Mouse (Mus musculus): ENCODE measurements around the gene Tfam. TPM values are rescaled to one million over a fixed set of nuclear protein-coding genes. Genes with fewer than 3 reads are reported as not detected.

Tfam gene
- polyA plus RNA-seq, 1 experiment from 2014 or later, result 101 TPM

GRCm38 (mm10) chr10:71258943-71259342 lies 20.9 kb upstream of the Tfam start:
- Histone ChIP-seq H3K9me3 (ENCODE audit: control insufficient read depth, low read length) (no peaks in the 10 kb centered on the region), H3K4me1 (ENCODE audit: control insufficient read depth, insufficient read depth, low read length) (no peaks in the 10 kb centered on the region), H3K4me3 (ENCODE audit: low read depth, low read length) (no peak overlapping the region), H3K4me2 (no peak overlapping the region), H3K27me3 (ENCODE audit: control insufficient read depth, insufficient read depth, low read length) (no peaks in the 10 kb centered on the region), H3K27ac (ENCODE audit: low read depth, low read length) (no peak overlapping the region), H3K36me3 (ENCODE audit: control insufficient read depth, insufficient read depth, low read length) (peaks cover 5% of the 10 kb centered on the region; the same call in 1 of the 2 replicates), H3K9ac (ENCODE audit: low read length) (no peak overlapping the region)
- no peak for DNase-seq (ENCODE audit: low spot score, missing footprints)
- ATAC-seq (ENCODE audit: low FRiP score), result no peak
- WGBS, result 78% methylated on average over 5 of the region's 5 CpGs

- Histone ChIP-seq H3K9ac (ENCODE audit: low read length) (no peak overlapping the region), H3K36me3 (ENCODE audit: control insufficient read depth, insufficient read depth, low read length) (peaks cover 5% of the 10 kb centered on the region; the same call in 1 of the 2 replicates), H3K4me2 (no peak overlapping the region), H3K27me3 (ENCODE audit: control insufficient read depth, insufficient read depth, low read length) (no peaks in the 10 kb centered on the region), H3K9me3 (ENCODE audit: control insufficient read depth, low read length) (no peaks in the 10 kb centered on the region), H3K4me3 (ENCODE audit: low read depth, low read length) (no peak overlapping the region), H3K27ac (ENCODE audit: low read depth, low read length) (no peak overlapping the region), H3K4me1 (ENCODE audit: control insufficient read depth, insufficient read depth, low read length) (no peaks in the 10 kb centered on the region)
- no peak for DNase-seq (ENCODE audit: low spot score, missing footprints)
- 94% methylated on average over 8 of the region's 8 CpGs for WGBS
- no peak for ATAC-seq (ENCODE audit: low FRiP score)
Measured at GRCm38 (mm10) chr10:71258516-71258915, 20.4 kb upstream of the Tfam start.

GRCm38 (mm10) chr10:71253147-71253546 lies 15.1 kb upstream of the Tfam start:
- 86% methylated on average over 4 of the region's 4 CpGs for WGBS
- H3K27me3 ChIP-seq (ENCODE audit: control insufficient read depth, insufficient read depth, low read length), result no peaks in the 10 kb centered on the region
- DNase-seq (ENCODE audit: low spot score, missing footprints) (peak; percentile 78), ATAC-seq (ENCODE audit: low FRiP score) (no peak)
- H3K4me2 ChIP-seq, result no peak overlapping the region
- H3K9me3 ChIP-seq (ENCODE audit: control insufficient read depth, low read length), result no peaks in the 10 kb centered on the region
- H3K4me1 ChIP-seq (ENCODE audit: control insufficient read depth, insufficient read depth, low read length), result no peaks in the 10 kb centered on the region
- H3K36me3 ChIP-seq (ENCODE audit: control insufficient read depth, insufficient read depth, low read length), result peaks cover 3% of the 10 kb centered on the region; the same call in 1 of the 2 replicates
- H3K9ac ChIP-seq (ENCODE audit: low read length), result no peak overlapping the region
- no peak overlapping the region for H3K27ac ChIP-seq (ENCODE audit: low read depth, low read length)
- H3K4me3 ChIP-seq (ENCODE audit: low read depth, low read length), result no peak overlapping the region

GRCm38 (mm10) chr10:71252421-71252820 lies 14.3 kb upstream of the Tfam start:
- Histone ChIP-seq H3K4me1 (ENCODE audit: control insufficient read depth, insufficient read depth, low read length) (no peaks in the 10 kb centered on the region), H3K27ac (ENCODE audit: low read depth, low read length) (no peak overlapping the region), H3K36me3 (ENCODE audit: control insufficient read depth, insufficient read depth, low read length) (peaks cover 3% of the 10 kb centered on the region; the same call in 1 of the 2 replicates), H3K9me3 (ENCODE audit: control insufficient read depth, low read length) (no peaks in the 10 kb centered on the region), H3K27me3 (ENCODE audit: control insufficient read depth, insufficient read depth, low read length) (no peaks in the 10 kb centered on the region), H3K9ac (ENCODE audit: low read length) (no peak overlapping the region), H3K4me2 (no peak overlapping the region), H3K4me3 (ENCODE audit: low read depth, low read length) (no peak overlapping the region)
- ATAC-seq (ENCODE audit: low FRiP score) (no peak), DNase-seq (ENCODE audit: low spot score, missing footprints) (peak; percentile 76)
- 80% methylated on average over 5 of the region's 5 CpGs for WGBS

GRCm38 (mm10) chr10:71251846-71252245 lies 13.8 kb upstream of the Tfam start:
- ATAC-seq (ENCODE audit: low FRiP score) (no peak), DNase-seq (ENCODE audit: low spot score, missing footprints) (no peak)
- H3K4me3 ChIP-seq (ENCODE audit: low read depth, low read length), result no peak overlapping the region
- no peaks in the 10 kb centered on the region for H3K27me3 ChIP-seq (ENCODE audit: control insufficient read depth, insufficient read depth, low read length)
- H3K4me2 ChIP-seq, result no peak overlapping the region
- no peaks in the 10 kb centered on the region for H3K9me3 ChIP-seq (ENCODE audit: control insufficient read depth, low read length)
- no peak overlapping the region for H3K9ac ChIP-seq (ENCODE audit: low read length)
- H3K36me3 ChIP-seq (ENCODE audit: control insufficient read depth, insufficient read depth, low read length), result peaks cover 3% of the 10 kb centered on the region; the same call in 1 of the 2 replicates
- H3K4me1 ChIP-seq (ENCODE audit: control insufficient read depth, insufficient read depth, low read length), result no peaks in the 10 kb centered on the region
- WGBS, result 88% methylated on average over 5 of the region's 5 CpGs
- no peak overlapping the region for H3K27ac ChIP-seq (ENCODE audit: low read depth, low read length)

- no peaks in the 10 kb centered on the region for H3K9me3 ChIP-seq (ENCODE audit: control insufficient read depth, low read length)
- ATAC-seq (ENCODE audit: low FRiP score), result no peak
- H3K4me1 ChIP-seq (ENCODE audit: control insufficient read depth, insufficient read depth, low read length), result no peaks in the 10 kb centered on the region
- no peak overlapping the region for H3K4me3 ChIP-seq (ENCODE audit: low read depth, low read length)
- H3K36me3 ChIP-seq (ENCODE audit: control insufficient read depth, insufficient read depth, low read length), result peaks cover 3% of the 10 kb centered on the region; the same call in 1 of the 2 replicates
- H3K9ac ChIP-seq (ENCODE audit: low read length), result no peak overlapping the region
- H3K27ac ChIP-seq (ENCODE audit: low read depth, low read length), result no peak overlapping the region
- no peak for DNase-seq (ENCODE audit: low spot score, missing footprints)
- WGBS, result 89% methylated on average over 5 of the region's 5 CpGs
- H3K4me2 ChIP-seq, result no peak overlapping the region
- H3K27me3 ChIP-seq (ENCODE audit: control insufficient read depth, insufficient read depth, low read length), result no peaks in the 10 kb centered on the region
Measured at GRCm38 (mm10) chr10:71251256-71251655, 13.2 kb upstream of the Tfam start.

GRCm38 (mm10) chr10:71250472-71250871 lies 12.4 kb upstream of the Tfam start:
- ATAC-seq (ENCODE audit: low FRiP score) (no peak), DNase-seq (ENCODE audit: low spot score, missing footprints) (peak; percentile 62)
- no peaks in the 10 kb centered on the region for H3K27me3 ChIP-seq (ENCODE audit: control insufficient read depth, insufficient read depth, low read length)
- H3K9me3 ChIP-seq (ENCODE audit: control insufficient read depth, low read length), result no peaks in the 10 kb centered on the region
- no peak overlapping the region for H3K4me3 ChIP-seq (ENCODE audit: low read depth, low read length)
- no peaks in the 10 kb centered on the region for H3K36me3 ChIP-seq (ENCODE audit: control insufficient read depth, insufficient read depth, low read length)
- no peak overlapping the region for H3K27ac ChIP-seq (ENCODE audit: low read depth, low read length)
- 87% methylated on average over 17 of the region's 17 CpGs for WGBS
- no peak overlapping the region for H3K4me2 ChIP-seq
- H3K9ac ChIP-seq (ENCODE audit: low read length), result no peak overlapping the region
- no peaks in the 10 kb centered on the region for H3K4me1 ChIP-seq (ENCODE audit: control insufficient read depth, insufficient read depth, low read length)

GRCm38 (mm10) chr10:71249086-71249880 lies 11.2 kb upstream of the Tfam start:
- Histone ChIP-seq H3K9ac (ENCODE audit: low read length) (no peak overlapping the region), H3K4me1 (ENCODE audit: control insufficient read depth, insufficient read depth, low read length) (no peaks in the 10 kb centered on the region), H3K9me3 (ENCODE audit: control insufficient read depth, low read length) (no peaks in the 10 kb centered on the region), H3K27ac (ENCODE audit: low read depth, low read length) (no peak overlapping the region), H3K4me2 (no peak overlapping the region), H3K27me3 (ENCODE audit: control insufficient read depth, insufficient read depth, low read length) (no peaks in the 10 kb centered on the region), H3K36me3 (ENCODE audit: control insufficient read depth, insufficient read depth, low read length) (no peaks in the 10 kb centered on the region), H3K4me3 (ENCODE audit: low read depth, low read length) (no peak overlapping the region)
- ATAC-seq (ENCODE audit: low FRiP score) (no peak), DNase-seq (ENCODE audit: low spot score, missing footprints) (peak; percentile 72)
- WGBS, result 84% methylated on average over 10 of the region's 10 CpGs

- ATAC-seq (ENCODE audit: low FRiP score), result no peak
Measured at GRCm38 (mm10) chr10:71246956-71247355, 8.9 kb upstream of the Tfam start.

More at GRCm38 (mm10) chr10:71246956-71247355, 8.9 kb upstream of the Tfam start:
- Histone ChIP-seq H3K4me1 (ENCODE audit: control insufficient read depth, insufficient read depth, low read length) (no peaks in the 10 kb centered on the region), H3K27me3 (ENCODE audit: control insufficient read depth, insufficient read depth, low read length) (no peaks in the 10 kb centered on the region), H3K4me2 (no peak overlapping the region), H3K27ac (ENCODE audit: low read depth, low read length) (no peak overlapping the region), H3K4me3 (ENCODE audit: low read depth, low read length) (no peak overlapping the region), H3K9ac (ENCODE audit: low read length) (no peak overlapping the region), H3K9me3 (ENCODE audit: control insufficient read depth, low read length) (no peaks in the 10 kb centered on the region), H3K36me3 (ENCODE audit: control insufficient read depth, insufficient read depth, low read length) (no peaks in the 10 kb centered on the region)
- 70% methylated on average over 7 of the region's 7 CpGs for WGBS
- no peak for DNase-seq (ENCODE audit: low spot score, missing footprints)
